Mouse (Mus musculus) forebrain, embryonic 14.5 days (tissue): ENCODE measurements around the gene Trim10. TPM values are rescaled to one million over a fixed set of nuclear protein-coding genes. Genes with fewer than 3 reads are reported as not detected.

Source experiments
- ATAC-seq: fragments of 200-750 bp; cut with Nextera tagmentation; 2 replicates; pipeline ENCODE4 v1.8.0; 2017; ENCODE audit warnings: mild to moderate bottlenecking, moderate library complexity
- DNase-seq: peaks from one replicate; pipeline ENCODE4 v3.0.0-alpha.2; 2015; ENCODE audit warnings: low spot score
- H3K27ac ChIP-seq: fragments of 300-500 bp; sonication (generic); 2 replicates; pipeline ENCODE4 v1.5.1; 2014; ENCODE audit warnings: low read depth, mild to moderate bottlenecking, control low read depth, low read length, moderate library complexity
- H3K27me3 ChIP-seq: fragments of 300-500 bp; sonication (generic); replicated peaks from 2 replicates; pipeline ENCODE4 v1.6.1; 2014; ENCODE audit warnings: low read length, control low read depth, mixed read lengths; ENCODE audit not compliant: control insufficient read depth, insufficient read depth
- H3K36me3 ChIP-seq: fragments of 300-500 bp; sonication (generic); 2 replicates; pipeline ENCODE4 v1.6.1; 2014; ENCODE audit warnings: low read length, control low read depth; ENCODE audit not compliant: control insufficient read depth, insufficient read depth
- H3K4me1 ChIP-seq: fragments of 300-500 bp; sonication (generic); 2 replicates; pipeline ENCODE4 v1.6.1; 2014; ENCODE audit warnings: antibody characterized with exemption, low read length, control low read depth; ENCODE audit not compliant: control insufficient read depth, insufficient read depth
- H3K4me2 ChIP-seq: fragments of 300-500 bp; sonication (generic); 2 replicates; pipeline ENCODE4 v1.6.1; 2014; ENCODE audit warnings: mild to moderate bottlenecking, control low read depth, low read length
- H3K4me3 ChIP-seq: fragments of 300-500 bp; sonication (generic); 2 replicates; pipeline ENCODE4 v1.5.1; 2014; ENCODE audit warnings: low read depth, low read length, control low read depth
- H3K9ac ChIP-seq: fragments of 300-500 bp; sonication (generic); 2 replicates; pipeline ENCODE4 v1.6.1; 2014; ENCODE audit warnings: mild to moderate bottlenecking, low read length, control low read depth, moderate library complexity
- H3K9me3 ChIP-seq: fragments of 300-500 bp; sonication (generic); replicated peaks from 2 replicates; pipeline ENCODE4 v1.6.1; 2016; ENCODE audit warnings: low read length, control low read depth, mixed read lengths; ENCODE audit not compliant: control insufficient read depth
- WGBS: fragments of 180-500 bp; shearing (Covaris S2); extraction: QIAGEN DNeasy Blood & Tissue Kit; methylation state at CpG from one replicate; pipeline ENCODE4 v1.1.7; 2014; 5-methylcytosine and 5-hydroxymethylcytosine counted together
- polyA plus RNA-seq: library from polyadenylated mRNA; unstranded; fragments of >200 nt; fragmentation: Nextera tagmentation; extraction: Ambion mirVana; gene quantifications from 2 replicates; pipeline ENCODE4 v1.2.1, GENCODE M21; 2014

Trim10 gene
- polyA plus RNA-seq, 1 experiment from 2014 or later: 1.1 TPM

GRCm38 (mm10) chr17:36912031-36912430 is 42.7 kb downstream of the Trim10 start:
- DNase-seq: no peak
- H3K36me3 ChIP-seq: no peaks in the 10 kb centered on the region
- H3K27me3 ChIP-seq: no peaks in the 10 kb centered on the region
- H3K27ac ChIP-seq: no peak overlapping the region
- no peak overlapping the region for H3K9ac ChIP-seq
- WGBS: 81% methylated on average over 2 of the region's 2 CpGs
- H3K4me3 ChIP-seq: no peak overlapping the region
- no peaks in the 10 kb centered on the region for H3K9me3 ChIP-seq
- ATAC-seq: no peak
- no peaks in the 10 kb centered on the region for H3K4me1 ChIP-seq
- no peak overlapping the region for H3K4me2 ChIP-seq

- WGBS: 18% methylated on average over 2 of the region's 2 CpGs
- ATAC-seq (0 out of 2 replicates have a peak, but pooled peaks have one; percentile 34), DNase-seq (peak; percentile 88)
Observed at GRCm38 (mm10) chr17:36914108-36914507, 44.7 kb downstream of the Trim10 start.

GRCm38 (mm10) chr17:36915076-36915475 is 45.7 kb downstream of the Trim10 start:
- Histone ChIP-seq H3K4me3 (no peak overlapping the region), H3K4me1 (no peaks in the 10 kb centered on the region), H3K27ac (no peak overlapping the region), H3K4me2 (no peak overlapping the region), H3K9ac (no peak overlapping the region), H3K36me3 (no peaks in the 10 kb centered on the region), H3K27me3 (no peaks in the 10 kb centered on the region), H3K9me3 (no peaks in the 10 kb centered on the region)
- 15% methylated on average over 9 of the region's 9 CpGs for WGBS
- DNase-seq (peak; percentile 60), ATAC-seq (0 out of 2 replicates have a peak, but pooled peaks have one; percentile 32)

More at GRCm38 (mm10) chr17:36914108-36914507, 44.7 kb downstream of the Trim10 start:
- Histone ChIP-seq H3K36me3 (no peaks in the 10 kb centered on the region), H3K9me3 (no peaks in the 10 kb centered on the region), H3K4me1 (no peaks in the 10 kb centered on the region), H3K27me3 (no peaks in the 10 kb centered on the region), H3K4me3 (no peak overlapping the region), H3K9ac (no peak overlapping the region), H3K27ac (no peak overlapping the region), H3K4me2 (no peak overlapping the region)

GRCm38 (mm10) chr17:36920239-36920638 is 50.9 kb downstream of the Trim10 start:
- no peaks in the 10 kb centered on the region for H3K36me3 ChIP-seq
- no peak overlapping the region for H3K9ac ChIP-seq
- H3K9me3 ChIP-seq: no peaks in the 10 kb centered on the region
- 57% methylated on average over 15 of the region's 15 CpGs for WGBS
- no peak for DNase-seq
- no peak overlapping the region for H3K27ac ChIP-seq
- no peaks in the 10 kb centered on the region for H3K4me1 ChIP-seq
- no peaks in the 10 kb centered on the region for H3K27me3 ChIP-seq
- no peak overlapping the region for H3K4me2 ChIP-seq
- H3K4me3 ChIP-seq: no peak overlapping the region
- no peak for ATAC-seq

- Histone ChIP-seq H3K4me1 (no peaks in the 10 kb centered on the region), H3K27ac (no peak overlapping the region), H3K27me3 (no peaks in the 10 kb centered on the region), H3K9me3 (no peaks in the 10 kb centered on the region), H3K4me2 (no peak overlapping the region), H3K9ac (no peak overlapping the region), H3K4me3 (no peak overlapping the region), H3K36me3 (no peaks in the 10 kb centered on the region)
- no peak for ATAC-seq
- no peak for DNase-seq
- 88% methylated on average over 4 of the region's 4 CpGs for whole genome bisulfite sequencing
Observed at GRCm38 (mm10) chr17:36922715-36923114, 53.3 kb downstream of the Trim10 start.

GRCm38 (mm10) chr17:36923491-36923890 is 54.1 kb downstream of the Trim10 start:
- no peak for ATAC-seq

More at GRCm38 (mm10) chr17:36923491-36923890, 54.1 kb downstream of the Trim10 start:
- no peak overlapping the region for H3K9ac ChIP-seq
- no peaks in the 10 kb centered on the region for H3K27me3 ChIP-seq
- H3K4me2 ChIP-seq: no peak overlapping the region
- 62% methylated on average over 4 of the region's 4 CpGs for WGBS
- DNase-seq: no peak
- H3K4me3 ChIP-seq: no peak overlapping the region
- H3K36me3 ChIP-seq: no peaks in the 10 kb centered on the region
- H3K27ac ChIP-seq: no peak overlapping the region
- H3K9me3 ChIP-seq: no peaks in the 10 kb centered on the region
- no peaks in the 10 kb centered on the region for H3K4me1 ChIP-seq

Other genes with a start within 250 kb of the Trim10 start
- gene H2-M9, start 226.9 kb upstream of the Trim10 start, polyA plus RNA-seq: not detected in 2 replicates
- gene H2-M1, start 197.4 kb upstream of the Trim10 start, polyA plus RNA-seq: not detected in 2 replicates
- gene H2-M10.5, start 96.7 kb upstream of the Trim10 start, polyA plus RNA-seq: not detected in 2 replicates
- not detected in 2 replicates for gene H2-M10.6, start 57.4 kb upstream of the Trim10 start, polyA plus RNA-seq
- 21.7 and 23.3 TPM in 2 replicates for gene Trim26, start 32.4 kb upstream of the Trim10 start, polyA plus RNA-seq
- gene Trim15, start 2.4 kb upstream of the Trim10 start, polyA plus RNA-seq: 0.48 and 0.49 TPM in 2 replicates
- not detected in 2 replicates for gene Trim40, start 20.5 kb downstream of the Trim10 start, polyA plus RNA-seq
- gene Trim31, start 28.5 kb downstream of the Trim10 start, polyA plus RNA-seq: not detected in 2 replicates
- gene Rnf39, start 73.3 kb downstream of the Trim10 start, polyA plus RNA-seq: 0.24 and 0.75 TPM in 2 replicates
- 188 and 228 TPM in 2 replicates for gene Ppp1r11, start 82.2 kb downstream of the Trim10 start, polyA plus RNA-seq
- gene Znrd1, start 89.0 kb downstream of the Trim10 start, polyA plus RNA-seq: 78.3 and 87.9 TPM in 2 replicates
- gene Znrd1as, start 89.0 kb downstream of the Trim10 start, polyA plus RNA-seq: 5.5 and 6.3 TPM in 2 replicates
- 0.35 TPM in 1 of 2 replicates, not detected in the other for gene 2410137M14Rik, start 111.7 kb downstream of the Trim10 start, polyA plus RNA-seq
- gene H2-M5, start 120.0 kb downstream of the Trim10 start, polyA plus RNA-seq: 0.77 and 1.0 TPM in 2 replicates
- gene Zfp57, start 131.6 kb downstream of the Trim10 start, polyA plus RNA-seq: 199 and 268 TPM in 2 replicates
- gene Mog, start 153.8 kb downstream of the Trim10 start, polyA plus RNA-seq: 0.98 and 1.4 TPM in 2 replicates
- gene Gabbr1, start 176.4 kb downstream of the Trim10 start, polyA plus RNA-seq: 53.4 and 60.5 TPM in 2 replicates
- not detected in 2 replicates for gene Olfr90, start 218.9 kb downstream of the Trim10 start, polyA plus RNA-seq
- not detected in 2 replicates for gene Olfr91, start 228.7 kb downstream of the Trim10 start, polyA plus RNA-seq